Mouse (Mus musculus) bone marrow, adult 2 months (tissue): ENCODE measurements around the gene Etv6. TPM values are rescaled to one million over a fixed set of nuclear protein-coding genes. Genes with fewer than 3 reads are reported as not detected.
A peak's percentile ranks its signal among the peaks of the same experiment; 100 is the strongest.

ENCODE experiments used
- H3K27ac ChIP-seq: fragments of 200-500 bp; 2 replicates; pipeline ENCODE4 v1.5.1; 2012; ENCODE audit warnings: low read depth, mild to moderate bottlenecking, control low read depth, inconsistent platforms, low read length; ENCODE audit not compliant: control insufficient read depth, poor library complexity, insufficient read depth
- H3K4me1 ChIP-seq: fragments of 200-500 bp; 2 replicates; pipeline ENCODE4 v1.6.1; 2011; ENCODE audit warnings: low read length; ENCODE audit not compliant: control insufficient read depth, insufficient read depth
- H3K4me3 ChIP-seq: fragments of 200-500 bp; replicated peaks from 2 replicates; pipeline ENCODE3; 2011; ENCODE audit warnings: mild to moderate bottlenecking, low read depth, low read length, control low read depth; ENCODE audit not compliant: control insufficient read depth
- CTCF ChIP-seq: fragments of 200-500 bp; IDR thresholded peaks from 2 replicates; pipeline ENCODE4 v1.5.1; 2011; ENCODE audit warnings: low read length, control low read depth; ENCODE audit not compliant: control insufficient read depth, insufficient read depth
- POLR2A ChIP-seq: fragments of 200-500 bp; IDR thresholded peaks from 2 replicates; pipeline ENCODE4 v1.6.1; 2011; ENCODE audit warnings: low read depth, mild to moderate bottlenecking, control low read depth, low read length, borderline replicate concordance; ENCODE audit not compliant: control insufficient read depth
- WGBS: fragments of 180-500 bp; shearing (Covaris S2); methylation state at CpG from one replicate; pipeline ENCODE4 v1.1.7; 2018; 5-methylcytosine and 5-hydroxymethylcytosine counted together
- polyA plus RNA-seq: library from polyadenylated mRNA; stranded (reverse); fragments of >200 nt; gene quantifications from 2 replicates; pipeline ENCODE4 v1.2.4, GENCODE M21; 2011; ENCODE audit warnings: low replicate concordance; ENCODE audit not compliant: missing spikeins, insufficient read depth, insufficient read length

The Etv6 gene
- polyA plus RNA-seq, 1 experiment: 10.9 TPM

DNA sequence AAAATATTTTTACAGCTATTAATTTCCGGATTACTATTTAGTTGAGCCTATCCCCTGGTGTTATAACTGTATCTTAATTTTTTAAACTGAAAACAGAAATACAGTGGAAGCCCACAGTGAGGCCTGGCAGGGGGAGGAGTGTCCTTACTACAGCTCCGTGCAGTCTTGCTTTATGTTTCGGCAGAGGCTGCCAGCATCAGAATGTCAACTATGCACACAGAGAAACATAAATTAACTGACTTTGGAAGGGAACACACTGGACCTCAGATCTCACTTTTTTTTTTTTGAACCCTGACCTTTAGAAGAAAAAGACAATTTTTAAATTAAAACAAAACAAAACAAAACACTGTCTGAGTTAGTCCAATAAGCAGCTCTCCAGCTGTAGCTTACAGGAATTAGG is 153.2 kb downstream of the Etv6 start:
- Histone ChIP-seq H3K4me3 (no peak overlapping the region), H3K4me1 (peaks cover 15% of the 10 kb centered on the region), H3K27ac (peak overlapping the region; percentile 79; the same call in 1 of the 2 replicates)
- TF ChIP-seq CTCF: no peak
- 40% methylated on average over 3 of the region's 3 CpGs for WGBS

DNA sequence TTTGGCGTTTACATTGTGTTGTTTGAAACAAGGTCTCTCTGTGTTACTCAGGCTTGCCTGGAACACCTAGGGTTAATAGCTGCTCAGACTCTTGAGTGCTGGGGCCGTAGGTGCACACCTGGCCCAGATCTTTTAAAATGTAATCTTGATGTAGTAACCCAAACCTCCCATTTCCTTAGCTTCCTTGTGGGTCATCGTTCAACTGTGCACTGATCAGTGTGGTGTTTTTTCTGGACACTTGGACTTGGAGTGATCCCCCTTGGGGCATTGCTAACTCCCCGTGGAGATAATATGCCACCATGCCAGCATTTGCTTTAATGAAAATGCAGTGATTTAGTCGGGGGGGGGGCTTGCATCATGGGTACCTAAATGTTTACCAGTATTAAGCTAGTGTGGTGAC is 153.7 kb downstream of the Etv6 start:
- peaks cover 15% of the 10 kb centered on the region for H3K4me1 ChIP-seq
- peak overlapping the region; percentile 79; the same call in 1 of the 2 replicates for H3K27ac ChIP-seq
- TF ChIP-seq POLR2A (no peak), CTCF (no peak)
- no peak overlapping the region for H3K4me3 ChIP-seq
- 25% methylated on average over 5 of the region's 5 CpGs for WGBS

DNA sequence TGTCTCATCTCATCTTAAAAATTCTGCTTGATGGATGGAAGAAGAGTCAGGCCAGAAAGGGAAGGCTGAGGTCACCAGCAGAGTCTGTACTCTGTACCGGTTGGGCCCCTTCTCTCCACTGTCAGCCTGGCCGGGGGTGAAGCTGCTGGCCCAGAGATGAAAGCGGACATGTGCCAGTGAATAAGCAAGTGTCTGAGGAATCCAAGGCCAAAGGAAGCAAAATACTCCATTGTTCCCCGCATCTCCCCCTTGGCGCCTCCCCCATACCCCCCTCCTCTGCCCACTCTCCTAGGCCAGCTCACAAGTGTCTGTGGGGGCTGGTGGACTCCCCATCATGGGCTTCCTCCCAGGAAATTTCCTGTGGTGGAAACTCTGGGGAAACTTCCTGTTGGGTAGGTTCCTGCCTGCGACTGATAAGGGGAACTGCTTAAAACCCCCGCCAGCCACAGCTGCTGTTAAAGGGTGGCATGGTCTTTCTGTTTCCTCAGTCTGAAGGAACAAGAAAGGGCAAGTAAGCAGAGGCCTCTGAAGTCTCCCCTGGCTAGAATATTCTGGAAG is 154.2 kb downstream of the Etv6 start:
- Histone ChIP-seq H3K27ac (peak overlapping the region; percentile 79), H3K4me1 (peaks cover 15% of the 10 kb centered on the region)

DNA sequence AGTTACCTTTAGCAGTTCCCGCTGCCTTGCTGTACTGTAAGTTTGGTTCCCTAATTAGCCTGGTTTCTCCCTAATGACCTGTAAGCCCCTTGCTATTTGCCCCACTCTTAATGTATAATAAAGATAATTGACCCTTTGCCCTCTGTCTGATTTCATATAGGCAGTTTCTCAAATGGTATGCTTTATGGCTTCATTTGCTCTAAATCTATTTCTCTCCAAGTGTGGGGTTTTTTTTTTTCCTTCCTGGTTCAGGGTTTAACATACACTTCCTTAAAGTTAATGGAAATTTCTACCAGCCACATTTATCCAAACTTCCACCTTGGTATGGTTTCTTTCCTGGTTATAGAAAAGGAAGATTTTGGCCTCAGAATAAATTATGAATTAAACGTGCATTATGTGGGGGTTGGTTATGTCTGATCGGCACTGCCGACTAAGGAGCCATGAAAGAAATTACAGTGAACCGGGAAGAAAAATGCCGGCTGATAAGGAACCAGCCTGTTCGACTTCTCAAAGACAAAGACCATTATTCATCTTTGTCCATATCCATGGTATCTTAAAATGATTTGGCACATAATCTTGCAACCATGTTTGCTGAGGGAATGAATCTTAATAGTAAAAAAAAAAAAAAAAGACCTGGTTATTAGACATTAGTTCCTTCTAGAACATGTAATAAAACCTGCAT is 155.2 kb downstream of the Etv6 start:
- peaks cover 13% of the 10 kb centered on the region for H3K4me1 ChIP-seq

More for the DNA sequence above, 154.2 kb downstream of the Etv6 start:
- H3K4me3 ChIP-seq: no peak overlapping the region
- TF ChIP-seq POLR2A: no peak
- no peak for TF ChIP-seq CTCF
- WGBS: 8% methylated on average over 7 of the region's 7 CpGs

DNA sequence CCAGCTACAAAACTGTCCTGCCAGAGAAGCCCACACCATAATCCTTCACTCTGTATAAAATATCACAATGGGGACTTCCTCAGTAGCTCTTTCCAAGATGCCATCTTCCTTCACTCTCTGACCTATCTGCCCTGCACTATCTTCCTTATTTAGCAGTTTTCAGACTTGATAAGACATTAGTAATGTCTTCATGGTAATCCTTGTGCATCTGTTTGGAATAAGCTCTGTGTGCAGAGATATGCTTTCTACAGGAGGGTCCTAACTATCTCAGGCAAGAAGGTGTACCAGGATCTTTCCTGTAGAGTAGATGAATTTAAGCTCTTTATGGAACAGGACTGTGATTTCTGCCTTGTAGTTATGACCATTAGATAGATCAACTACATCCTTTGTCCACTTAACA is 157.2 kb downstream of the Etv6 start:
- TF ChIP-seq POLR2A (no peak), CTCF (no peak)
- Histone ChIP-seq H3K4me3 (no peak overlapping the region), H3K4me1 (peaks cover 11% of the 10 kb centered on the region), H3K27ac (no peak overlapping the region)

More for the DNA sequence above, 155.2 kb downstream of the Etv6 start:
- no peak overlapping the region for H3K27ac ChIP-seq
- no peak for TF ChIP-seq CTCF
- no peak for TF ChIP-seq POLR2A
- WGBS: 75% methylated on average over 7 of the region's 7 CpGs
- no peak overlapping the region for H3K4me3 ChIP-seq

DNA sequence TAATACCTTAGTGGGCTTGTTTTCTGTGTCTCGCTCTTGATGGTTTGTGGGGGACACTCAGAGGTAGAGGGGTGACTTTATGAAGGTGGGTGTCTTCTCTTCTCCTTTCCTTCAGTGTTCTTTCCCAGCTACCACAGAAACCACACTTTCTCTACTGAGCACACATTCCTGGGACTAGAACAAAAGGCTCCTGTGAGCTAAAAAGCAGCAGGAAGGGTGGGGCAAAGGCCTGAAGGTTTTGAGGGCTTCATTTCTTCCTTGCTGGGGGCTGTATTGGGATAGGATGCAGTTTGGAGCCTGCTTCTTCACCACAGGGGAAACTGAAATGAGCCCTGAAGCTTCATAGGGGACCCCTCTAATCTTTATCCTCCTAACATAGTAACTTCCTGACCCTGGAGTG is 164.4 kb downstream of the Etv6 start:
- WGBS: 86% methylated on average over 1 of the region's 1 CpGs
- Histone ChIP-seq H3K4me3 (no peak overlapping the region), H3K27ac (no peak overlapping the region), H3K4me1 (no peaks in the 10 kb centered on the region; the same call in 1 of the 2 replicates)
- TF ChIP-seq POLR2A: no peak
- no peak for TF ChIP-seq CTCF

DNA sequence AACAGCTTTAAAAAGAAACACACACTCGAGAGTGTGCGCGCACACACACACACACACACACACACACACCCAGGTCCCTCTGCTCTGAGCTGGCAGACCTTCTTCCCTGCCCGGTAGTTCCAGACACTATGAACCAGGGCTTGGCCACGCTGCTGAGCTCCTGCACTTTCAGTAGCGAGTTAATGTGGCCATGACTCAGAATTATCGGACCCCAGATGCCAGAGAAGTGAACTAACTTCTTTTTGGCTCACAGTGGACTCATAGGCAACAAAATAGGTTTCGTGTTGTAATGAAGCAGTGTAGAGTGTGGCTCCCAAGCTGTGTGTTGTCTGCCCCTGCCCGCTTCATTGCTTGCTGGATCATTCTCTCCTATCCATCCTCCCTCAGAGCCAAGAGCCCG is 165.1 kb downstream of the Etv6 start:
- TF ChIP-seq POLR2A (no peak), CTCF (no peak)
- no peaks in the 10 kb centered on the region; the same call in 1 of the 2 replicates for H3K4me1 ChIP-seq
- 73% methylated on average over 10 of the region's 10 CpGs for WGBS
- no peak overlapping the region for H3K4me3 ChIP-seq
- peak overlapping the region; percentile 11; the same call in 1 of the 2 replicates for H3K27ac ChIP-seq

DNA sequence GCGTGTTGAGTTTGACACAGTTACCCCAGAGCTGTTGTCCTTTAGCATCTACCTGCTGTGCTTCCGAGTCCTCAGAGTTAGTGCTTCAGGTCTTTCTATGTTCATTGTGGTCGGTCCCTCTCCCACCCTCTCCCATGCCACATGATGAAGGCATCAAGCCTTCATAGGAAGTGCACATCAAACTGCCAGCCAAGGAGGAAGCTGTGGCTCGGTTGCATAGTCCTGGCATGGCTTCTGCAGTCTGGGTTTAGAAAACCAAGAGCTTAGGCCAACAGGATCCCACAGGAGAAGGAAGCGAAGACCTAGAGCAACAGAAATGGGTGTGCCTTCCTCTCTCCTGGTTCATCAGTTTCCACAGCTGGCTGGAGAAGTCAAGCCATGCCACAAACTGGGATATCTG is 166.7 kb downstream of the Etv6 start:
- Histone ChIP-seq H3K4me3 (no peak overlapping the region), H3K4me1 (no peaks in the 10 kb centered on the region; the same call in 1 of the 2 replicates), H3K27ac (peak overlapping the region; percentile 7; the same call in 1 of the 2 replicates)
- no peak for TF ChIP-seq CTCF
- WGBS: 20% methylated on average over 5 of the region's 5 CpGs
